Mouse (Mus musculus) left cerebral cortex, postnatal 14 days (tissue): ENCODE measurements at regions not wholly inside any gene's neighbourhood (a gene's known extent, or its start where the extent isn't known, plus 50 kb on each side); places are given as distances from the start of the nearest gene placed in this dataset.
A peak's percentile ranks its signal among the peaks of the same experiment; 100 is the strongest.
"Not testable (repeated sequence)": the region's sequence is repeated elsewhere in the genome, so short reads cannot be mapped to it uniquely, and the experiment has no call there.

Experiments used
- DNase-seq, 2 experiments: peaks; one replicate each; pipeline ENCODE4 v3.0.0; 2021 to 2022; ENCODE audit warnings: low spot score in 2 of 2, mixed read lengths in 1 of 2
- intact Hi-C: fragments of 180-260 bp; cut with DNase I; formaldehyde crosslinking; loops from one replicate; pipeline ENCODE4 v1.15.1; 2025

GRCm38 (mm10) chr12:77571071-77571470 is 333.1 kb downstream of the Fut8 start:
- no peak for DNase-seq
- intact Hi-C loops = loop anchor here (10.0 kb wide), 1 partner anchor 214 kb away; no protein-coding TSS in a partner anchor

- no peak for DNase-seq
- intact Hi-C loops = loop anchor here (10.0 kb wide), 1 partner anchor 210 kb away; no protein-coding TSS in a partner anchor
Observed at GRCm38 (mm10) chr12:77575046-77575445, 337.1 kb downstream of the Fut8 start.

- intact Hi-C loops = no loop called here
- DNase-seq = no peak
Observed at GRCm38 (mm10) chr12:77588297-77588696, 350.4 kb downstream of the Fut8 start.

GRCm38 (mm10) chr12:77589416-77589815 is 351.5 kb downstream of the Fut8 start:
- intact Hi-C loops = no loop called here
- DNase-seq = no peak

GRCm38 (mm10) chr12:77594092-77594491 is 356.2 kb downstream of the Fut8 start:
- intact Hi-C loops = no loop called here

GRCm38 (mm10) chr12:77594657-77595056 is 356.7 kb downstream of the Fut8 start:
- no peak for DNase-seq
- intact Hi-C loops = no loop called here

More at GRCm38 (mm10) chr12:77594092-77594491, 356.2 kb downstream of the Fut8 start:
- DNase-seq = no peak

GRCm38 (mm10) chr12:77595821-77596220 is 357.9 kb downstream of the Fut8 start:
- intact Hi-C loops = no loop called here
- no peak for DNase-seq

- intact Hi-C loops = no loop called here
- DNase-seq = no peak
Observed at GRCm38 (mm10) chr12:77596676-77597075, 358.8 kb downstream of the Fut8 start.

GRCm38 (mm10) chr12:77597627-77598333 is 359.9 kb downstream of the Fut8 start:
- DNase-seq = no peak

GRCm38 (mm10) chr12:77598334-77598715 is 360.4 kb downstream of the Fut8 start:
- intact Hi-C loops = no loop called here

More at GRCm38 (mm10) chr12:77597627-77598333, 359.9 kb downstream of the Fut8 start:
- intact Hi-C loops = no loop called here

GRCm38 (mm10) chr12:77599391-77599790 is 361.5 kb downstream of the Fut8 start:
- no peak for DNase-seq
- intact Hi-C loops = no loop called here

More at GRCm38 (mm10) chr12:77598334-77598715, 360.4 kb downstream of the Fut8 start:
- no peak for DNase-seq

- peak; percentile 11 to 61 for DNase-seq
- intact Hi-C loops = loop anchor here (10.0 kb wide), 1 partner anchor 391 kb away; no protein-coding TSS in a partner anchor
Observed at GRCm38 (mm10) chr12:77603832-77604501, 366.0 kb downstream of the Fut8 start.

GRCm38 (mm10) chr12:77617552-77617951 is 379.6 kb downstream of the Fut8 start:
- no peak for DNase-seq
- intact Hi-C loops = no loop called here

- DNase-seq = no peak
- intact Hi-C loops = no loop called here
Observed at GRCm38 (mm10) chr12:77622243-77622642, 384.3 kb downstream of the Fut8 start.

GRCm38 (mm10) chr12:77624323-77624722 is 386.4 kb downstream of the Fut8 start:
- intact Hi-C loops = not testable (repeated sequence)

GRCm38 (mm10) chr12:77628358-77628850 is 390.5 kb downstream of the Fut8 start:
- no peak for DNase-seq
- intact Hi-C loops = no loop called here

More at GRCm38 (mm10) chr12:77624323-77624722, 386.4 kb downstream of the Fut8 start:
- not testable (repeated sequence) for DNase-seq

- DNase-seq = no peak
- intact Hi-C loops = no loop called here
Observed at GRCm38 (mm10) chr12:77633981-77634650, 396.2 kb downstream of the Fut8 start.

GRCm38 (mm10) chr12:77638266-77638665 is 400.3 kb downstream of the Fut8 start:
- peak in 1 of 2 experiments; percentile 17 for DNase-seq
- intact Hi-C loops = no loop called here

- intact Hi-C loops = no loop called here
- no peak for DNase-seq
Observed at GRCm38 (mm10) chr12:77642336-77642735, 404.4 kb downstream of the Fut8 start.

- intact Hi-C loops = no loop called here
Observed at GRCm38 (mm10) chr12:77647841-77648240, 409.9 kb downstream of the Fut8 start.

More at GRCm38 (mm10) chr12:77647841-77648240, 409.9 kb downstream of the Fut8 start:
- no peak for DNase-seq
